Mouse (Mus musculus) left cerebral cortex, adult 18-20 months (tissue): ENCODE measurements around the gene Gja5. TPM values are rescaled to one million over a fixed set of nuclear protein-coding genes. Genes with fewer than 3 reads are reported as not detected.
"Not testable (repeated sequence)": the region's sequence is repeated elsewhere in the genome, so short reads cannot be mapped to it uniquely, and the experiment has no call there.

ENCODE experiments used
- DNase-seq, 2 experiments: peaks; one replicate each; pipeline ENCODE4 v3.0.0; 2021 to 2022; ENCODE audit warnings: low spot score in 2 of 2, mixed read lengths in 1 of 2
- total RNA-seq, 2 experiments: library from RNA; stranded (reverse); gene quantifications; 2 replicates each; pipeline ENCODE4 v1.2.3; 2021

Gene Gja5
- total RNA-seq, 2 experiments from 2014 or later: 0.37 to 0.73 TPM

DNA sequence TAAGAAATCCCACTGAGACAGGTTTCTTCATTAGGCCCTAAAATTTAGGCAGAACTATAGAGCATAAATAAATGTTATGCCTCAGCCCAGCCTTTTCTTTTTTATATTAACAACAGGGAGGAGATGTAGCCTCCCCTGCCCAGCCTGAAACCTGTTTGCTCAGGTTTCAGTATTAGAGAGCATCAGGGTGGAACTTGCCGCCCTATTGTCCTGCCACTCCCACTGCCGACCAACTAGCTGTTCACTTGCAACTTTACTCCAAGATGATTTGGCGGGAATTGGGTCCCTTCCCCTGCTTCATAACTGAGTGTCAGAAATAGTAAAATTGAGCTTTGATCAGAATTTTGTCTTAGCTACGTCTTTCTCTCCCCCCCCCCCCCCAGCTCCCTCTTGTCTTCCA, 192.2 kb downstream of the Gja5 start:
- DNase-seq: not testable (repeated sequence)

DNA sequence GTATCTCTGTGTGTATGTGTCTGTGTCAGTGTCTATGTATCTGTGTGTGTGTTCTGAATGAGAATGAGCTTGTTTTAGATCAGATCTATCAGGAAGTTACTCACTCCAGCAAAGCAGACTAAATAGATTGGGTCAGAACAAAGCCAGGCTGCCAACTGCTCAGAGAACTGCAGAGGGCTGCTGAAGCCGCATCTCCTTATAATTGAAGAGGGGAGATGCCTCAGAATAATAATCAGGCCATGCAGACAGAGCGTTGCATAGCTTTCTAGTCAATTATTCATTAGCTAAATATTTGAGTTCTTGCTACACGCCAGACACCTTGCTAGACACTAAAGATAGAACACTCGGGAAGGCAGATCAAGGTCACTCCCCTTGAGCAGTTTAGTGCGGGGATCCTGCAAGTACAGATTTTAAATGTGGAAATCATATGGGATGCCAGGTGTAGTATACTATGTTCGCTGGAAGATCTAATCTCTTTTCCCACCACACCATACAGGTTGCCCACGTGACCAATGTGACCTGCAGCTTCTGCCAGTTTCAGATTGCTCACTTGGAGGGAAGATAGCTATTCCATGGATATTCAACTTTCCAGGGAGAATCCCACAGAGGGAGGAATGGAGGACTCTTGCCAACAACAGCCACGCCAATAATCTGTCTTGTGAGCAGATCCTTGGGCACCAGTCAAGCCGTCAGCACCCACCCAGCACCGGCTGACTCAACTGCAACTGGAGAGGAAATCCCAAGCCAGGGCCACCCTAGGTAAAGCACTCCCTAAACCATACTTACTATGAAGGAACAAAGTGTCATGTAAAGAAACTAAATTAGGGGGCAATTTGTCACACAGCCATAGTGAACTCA, 196.5 kb downstream of the Gja5 start:
- DNase-seq: no peak

DNA sequence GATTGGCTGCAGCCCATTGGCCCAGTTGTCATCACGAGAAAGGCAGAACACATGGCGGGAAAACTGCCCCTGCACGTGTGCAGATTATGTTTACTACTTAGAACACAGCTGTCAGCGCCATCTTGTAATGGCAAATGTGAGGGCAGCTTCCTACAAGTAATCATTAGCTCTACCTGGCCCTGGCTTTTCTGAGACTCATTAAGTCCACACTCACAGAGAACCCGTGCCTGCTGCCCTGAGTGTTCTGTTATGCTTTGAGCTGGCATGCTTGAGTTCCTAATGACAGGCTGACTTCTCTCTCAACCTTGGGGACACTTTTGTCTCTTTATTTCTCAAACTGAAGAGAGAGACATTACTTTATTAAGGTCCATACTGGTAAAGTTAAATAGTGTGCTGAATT, 199.5 kb downstream of the Gja5 start:
- DNase-seq: not testable (repeated sequence)

DNA sequence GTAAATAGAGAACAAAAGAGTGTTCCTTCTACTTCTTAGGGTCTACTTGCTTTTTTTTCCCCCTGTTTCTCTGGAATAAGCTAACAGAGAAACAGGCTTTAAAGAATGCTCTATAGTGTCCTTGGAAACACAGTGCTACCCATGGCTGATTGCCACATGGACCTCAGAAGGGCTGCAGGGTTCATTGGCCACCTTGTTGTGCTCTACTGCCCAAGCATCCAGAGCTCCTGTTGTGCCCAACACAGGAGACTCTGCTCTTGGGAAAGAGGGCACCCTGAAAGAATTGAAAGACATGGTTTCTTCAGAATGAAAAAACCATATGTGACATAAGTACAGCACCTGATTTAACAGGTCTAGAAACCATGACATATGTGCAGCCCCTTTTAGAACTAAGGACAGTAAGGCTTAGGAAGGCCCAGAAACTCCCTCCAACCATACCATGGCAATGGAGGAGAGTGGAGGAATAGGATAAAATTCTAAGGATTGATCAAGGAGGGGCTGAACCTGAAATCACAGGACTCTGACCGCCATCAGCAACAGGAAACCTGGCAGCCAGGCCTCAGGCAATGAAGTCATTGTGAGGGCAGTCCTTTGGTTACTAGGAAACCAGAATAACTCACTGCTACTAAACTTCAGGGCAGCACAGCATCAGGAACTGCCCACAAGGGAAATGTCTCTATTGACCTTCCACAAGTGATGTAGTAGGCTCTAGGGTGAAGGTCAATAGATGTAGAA, 200.4 kb downstream of the Gja5 start:
- no peak for DNase-seq

DNA sequence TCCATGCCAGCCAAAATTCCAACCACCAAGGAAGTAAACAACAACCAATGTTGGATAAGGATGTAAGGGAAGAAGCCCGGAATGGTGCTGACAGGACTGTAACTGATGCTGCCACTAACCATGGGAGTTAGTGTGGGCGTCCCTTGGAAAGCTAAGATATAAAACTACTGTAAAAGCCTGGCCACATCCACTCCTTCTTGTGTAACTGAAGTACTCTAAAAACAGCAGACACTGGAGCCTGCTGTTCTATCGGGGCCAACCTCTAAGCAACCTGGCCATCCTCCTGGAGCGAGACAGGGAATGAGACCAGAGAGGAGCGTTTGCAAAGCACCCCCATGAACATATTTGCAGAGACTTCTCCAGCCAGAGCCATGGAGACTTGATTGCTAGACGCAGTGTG, 213.0 kb downstream of the Gja5 start:
- DNase-seq: no peak

DNA sequence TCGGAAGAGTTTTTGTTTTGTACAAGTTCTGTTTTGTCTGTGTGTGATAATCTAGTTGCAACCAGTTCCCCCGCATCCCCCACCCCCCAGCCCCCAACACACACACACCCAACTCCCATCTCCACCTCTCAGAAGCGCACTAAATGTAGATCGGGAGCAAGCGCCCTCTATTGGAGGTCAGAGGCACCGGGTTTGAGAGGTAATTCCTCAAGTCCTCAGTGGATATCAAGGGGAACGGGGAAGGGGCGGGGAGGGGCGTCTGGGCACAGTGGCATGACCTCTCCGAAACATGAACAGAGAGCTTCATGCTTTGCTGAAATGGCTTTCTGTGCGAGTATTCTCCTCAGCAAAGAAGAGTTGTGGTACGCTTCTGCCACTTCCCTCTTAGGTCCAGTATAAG, 213.8 kb downstream of the Gja5 start:
- no peak for DNase-seq

DNA sequence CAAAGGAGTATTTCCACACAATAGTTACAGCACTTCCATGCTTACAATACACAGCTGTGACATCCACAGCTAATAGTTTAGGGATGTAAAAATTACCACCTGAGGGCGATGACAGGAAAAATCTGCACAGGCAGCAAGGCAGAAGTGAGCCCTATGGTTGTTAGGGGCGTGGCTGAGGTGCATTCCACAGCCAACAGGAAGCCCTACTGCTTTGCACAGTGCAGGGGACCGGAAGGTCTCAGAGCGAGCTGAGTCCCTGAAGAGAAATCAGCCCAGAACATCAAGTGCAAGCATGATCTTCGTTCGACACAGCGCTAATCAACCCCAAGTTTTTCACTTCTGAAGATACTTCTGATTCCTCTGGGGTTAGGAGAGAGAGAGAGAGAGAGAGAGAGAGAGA, 219.7 kb downstream of the Gja5 start:
- DNase-seq: no peak

Other genes starting within 250 kb of the Gja5 start
- gene Ankrd35, start 234.6 kb upstream of the Gja5 start, total RNA-seq: 1 to 10 TPM; 8.1 to 9.0 TPM
- gene Pias3, start 208.3 kb upstream of the Gja5 start, total RNA-seq: 10 to 100 TPM; 34.5 to 34.8 TPM
- gene Nudt17, start 196.1 kb upstream of the Gja5 start, total RNA-seq: 10 to 100 TPM; 12.4 to 14.9 TPM
- 10 to 100 TPM; 21.5 to 24.8 TPM for gene Polr3c, start 177.1 kb upstream of the Gja5 start, total RNA-seq
- 10 to 100 TPM; 61.8 to 65.3 TPM for gene Rnf115, start 177.0 kb upstream of the Gja5 start, total RNA-seq
- gene Pdzk1, start 75.4 kb upstream of the Gja5 start, total RNA-seq: under 1 TPM in 1 of 2 experiments, not detected in 1; 0.23 TPM
- gene Cd160, start 75.3 kb upstream of the Gja5 start, total RNA-seq: not detected
- gene Gpr89, start 653 bp downstream of the Gja5 start, total RNA-seq: 10 to 100 TPM; 46.9 to 51.0 TPM
- gene Gja8, start 21.3 kb downstream of the Gja5 start, total RNA-seq: not detected